Mouse (Mus musculus) midbrain, embryonic 13.5 days (tissue): Measurements from ENCODE around the gene Letm1. TPM values are rescaled to one million over a fixed set of nuclear protein-coding genes. Genes with fewer than 3 reads are reported as not detected.

Source experiments
- ATAC-seq: fragments of 200-750 bp; cut with Nextera tagmentation; 2 replicates; pipeline ENCODE4 v1.8.0; 2017; ENCODE audit warnings: mild to moderate bottlenecking, moderate TSS enrichment, moderate library complexity
- H3K27ac ChIP-seq: fragments of 300-500 bp; sonication (generic); 2 replicates; pipeline ENCODE4 v1.5.1; 2015; ENCODE audit warnings: inconsistent platforms, mild to moderate bottlenecking, moderate library complexity
- H3K27me3 ChIP-seq: fragments of 300-500 bp; sonication (generic); 2 replicates; pipeline ENCODE4 v1.6.1; 2015; ENCODE audit warnings: mild to moderate bottlenecking, inconsistent platforms
- H3K36me3 ChIP-seq: fragments of 300-500 bp; sonication (generic); 2 replicates; pipeline ENCODE4 v1.6.1; 2015; ENCODE audit warnings: mild to moderate bottlenecking, inconsistent platforms
- H3K4me1 ChIP-seq: fragments of 300-500 bp; sonication (generic); replicated peaks from 2 replicates; pipeline ENCODE4 v1.6.1; 2015; ENCODE audit warnings: inconsistent platforms
- H3K4me2 ChIP-seq: fragments of 300-500 bp; sonication (generic); replicated peaks from 2 replicates; pipeline ENCODE4 v1.6.1; 2015; ENCODE audit warnings: moderate library complexity, mild to moderate bottlenecking, inconsistent platforms
- H3K4me3 ChIP-seq: fragments of 300-500 bp; sonication (generic); replicated peaks from 2 replicates; pipeline ENCODE4 v1.5.1; 2015; ENCODE audit warnings: mild to moderate bottlenecking, inconsistent platforms
- H3K9ac ChIP-seq: fragments of 300-500 bp; sonication (generic); replicated peaks from 2 replicates; pipeline ENCODE4 v1.6.1; 2015; ENCODE audit warnings: mild to moderate bottlenecking, inconsistent platforms
- H3K9me3 ChIP-seq: fragments of 300-500 bp; sonication (generic); 2 replicates; pipeline ENCODE4 v1.6.1; 2016; ENCODE audit warnings: mild to moderate bottlenecking, inconsistent platforms
- WGBS: fragments of 180-500 bp; shearing (Covaris S2); methylation state at CpG from one replicate; pipeline ENCODE4 v1.1.7; 2015; 5-methylcytosine and 5-hydroxymethylcytosine counted together
- polyA plus RNA-seq: library from polyadenylated mRNA; unstranded; fragments of >200 nt; fragmentation: Nextera tagmentation; extraction: Ambion mirVana; gene quantifications from 2 replicates; pipeline ENCODE4 v1.2.1, GENCODE M21; 2015

The Letm1 gene
- polyA plus RNA-seq, 1 experiment from 2014 or later = 58.7 TPM

DNA sequence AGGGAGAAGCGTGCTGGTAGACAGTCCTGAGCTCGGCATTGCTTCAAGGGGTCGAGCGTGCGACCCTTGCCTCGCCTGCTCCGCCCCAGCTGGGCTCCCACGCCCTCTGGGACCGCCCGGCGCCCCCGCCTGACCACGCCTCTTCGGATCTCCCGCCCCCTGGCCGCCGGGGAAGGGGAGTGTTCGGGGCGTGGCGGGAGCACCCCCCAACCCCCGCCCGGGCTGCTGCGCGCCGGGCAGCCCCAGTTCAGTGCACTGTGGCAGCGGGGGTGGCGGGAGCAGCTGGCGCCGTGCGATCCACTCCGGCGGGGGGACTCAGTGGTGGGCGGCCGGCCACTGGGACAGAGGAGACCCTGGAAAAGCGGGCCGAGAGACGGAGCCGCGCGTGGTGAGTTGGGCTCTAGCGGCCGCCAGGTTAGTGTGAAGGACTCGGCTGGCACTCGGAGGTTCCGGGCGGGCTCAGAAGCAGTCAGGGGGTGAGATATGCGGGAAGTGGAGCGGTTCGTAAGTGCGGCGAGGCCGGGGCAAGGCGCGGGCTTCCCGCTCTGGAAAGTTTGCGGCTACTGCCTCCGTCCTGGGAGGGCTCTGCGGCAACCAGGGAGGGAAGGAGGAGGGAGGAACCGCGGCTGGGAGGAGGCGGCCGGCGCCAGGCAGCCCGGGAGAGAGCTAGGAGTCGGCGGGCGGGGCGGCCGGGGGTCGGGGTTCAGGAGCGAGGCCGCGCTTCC, 60.9 kb downstream of the Letm1 start, which contains the start of gene Fgfr3:
Fgfr3 (plus strand) TSS at position 134 of the 725 bp plus-strand sequence.
- under 1% methylated on average over 71 of the region's 73 CpGs for WGBS
- Histone ChIP-seq H3K4me1 (peaks cover 63% of the 10 kb centered on the region), H3K27me3 (peaks cover 73% of the 10 kb centered on the region)

DNA sequence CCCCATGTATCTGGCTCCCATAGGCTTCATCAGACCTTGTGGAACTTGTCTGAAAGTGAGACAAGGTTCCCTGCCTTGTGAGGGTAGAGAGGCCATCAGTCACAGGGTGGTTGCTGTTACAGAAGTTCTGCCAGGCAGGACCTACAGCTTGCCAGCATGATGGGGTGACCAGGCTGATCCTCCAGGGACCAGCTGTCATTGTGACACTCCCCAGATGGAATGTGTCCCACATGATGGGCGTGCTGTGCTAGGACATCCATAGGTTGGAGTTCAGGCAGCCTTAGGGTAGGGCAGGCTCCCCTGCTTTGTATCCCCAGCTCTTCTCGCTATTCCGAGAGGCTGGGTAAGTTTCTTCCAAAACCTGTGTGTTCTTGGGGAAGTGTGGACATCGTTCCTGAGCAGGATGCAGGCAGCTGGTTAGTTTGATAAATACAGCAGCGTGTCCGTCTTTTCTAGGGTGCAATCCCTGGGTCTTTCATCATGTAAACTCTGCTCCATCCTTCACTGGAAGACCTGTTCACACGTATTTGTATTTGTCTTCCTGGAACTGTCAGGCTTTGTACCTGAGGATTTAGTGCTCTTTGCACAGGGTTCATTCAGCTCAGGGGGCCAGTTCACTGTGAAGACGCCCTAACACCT, 61.6 kb downstream of the Letm1 start:
- peak overlapping the region; percentile 84; the same call in 1 of the 2 replicates for H3K9ac ChIP-seq
- no peak for ATAC-seq
- H3K27me3 ChIP-seq = peaks cover 72% of the 10 kb centered on the region
- 14% methylated on average over 8 of the region's 8 CpGs for WGBS
- H3K27ac ChIP-seq = peak overlapping the region; percentile 35; the same call in 1 of the 2 replicates
- H3K4me3 ChIP-seq = peak overlapping the region; percentile 72
- peak overlapping the region; percentile 97 for H3K4me2 ChIP-seq
- H3K36me3 ChIP-seq = no peaks in the 10 kb centered on the region
- no peaks in the 10 kb centered on the region for H3K9me3 ChIP-seq
- H3K4me1 ChIP-seq = peaks cover 55% of the 10 kb centered on the region

More for the DNA sequence above, 60.9 kb downstream of the Letm1 start, which contains the start of gene Fgfr3:
- Histone ChIP-seq H3K9ac (peak within 1 kb of the TSS; percentile 84), H3K27ac (peak within 1 kb of the TSS; percentile 84), H3K9me3 (no peaks in the 10 kb centered on the region), H3K4me3 (peak within 1 kb of the TSS; percentile 72), H3K4me2 (peak within 1 kb of the TSS; percentile 97), H3K36me3 (no peaks in the 10 kb centered on the region)
- peak; percentile 49 for ATAC-seq

DNA sequence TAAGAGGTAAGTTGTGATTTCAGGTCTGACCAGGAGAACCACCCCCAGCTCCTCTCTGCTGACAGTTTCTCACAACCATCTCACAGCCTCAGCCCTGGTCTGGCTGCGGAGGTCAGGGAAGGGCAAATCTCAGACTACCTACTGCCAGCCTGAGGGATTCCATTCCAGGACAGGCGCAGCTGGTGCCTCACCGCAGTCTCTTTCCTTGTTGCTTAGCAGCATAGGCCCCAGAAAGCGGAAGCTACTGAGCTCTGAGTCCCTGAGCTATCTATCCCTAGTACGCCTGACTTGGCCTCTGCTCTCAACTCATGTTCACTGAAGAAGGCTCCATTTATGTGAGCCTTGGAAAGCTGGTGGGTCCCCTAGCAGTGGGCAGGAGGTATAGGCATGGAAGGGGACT, 64.2 kb downstream of the Letm1 start:
- WGBS = 55% methylated on average over 5 of the region's 5 CpGs
- no peak overlapping the region for H3K4me2 ChIP-seq
- no peak overlapping the region for H3K4me3 ChIP-seq
- no peaks in the 10 kb centered on the region for H3K36me3 ChIP-seq
- peaks cover 69% of the 10 kb centered on the region for H3K27me3 ChIP-seq
- no peak for ATAC-seq
- H3K4me1 ChIP-seq = peaks cover 30% of the 10 kb centered on the region
- no peaks in the 10 kb centered on the region for H3K9me3 ChIP-seq
- H3K27ac ChIP-seq = no peak overlapping the region
- H3K9ac ChIP-seq = no peak overlapping the region

DNA sequence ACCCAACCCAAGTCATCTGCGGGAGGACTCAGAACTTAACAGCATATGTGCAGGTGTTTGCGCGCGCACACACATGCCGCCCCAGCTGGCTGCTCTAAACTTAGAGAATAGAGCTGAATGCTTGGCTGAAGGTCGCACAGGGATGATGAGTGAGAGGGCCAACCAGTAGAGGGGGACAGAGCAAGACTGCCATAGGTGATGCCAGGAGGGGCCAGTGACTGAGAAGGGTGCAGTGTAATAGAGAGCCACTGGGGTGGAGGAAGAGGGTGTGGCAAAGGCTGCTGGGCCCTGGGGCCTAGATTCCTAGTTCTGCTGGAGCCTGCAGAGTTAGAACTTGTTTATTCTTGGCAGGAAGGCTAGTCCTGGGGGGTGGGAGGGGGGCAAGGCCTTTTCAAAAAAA, 66.2 kb downstream of the Letm1 start:
- ATAC-seq = no peak
- Histone ChIP-seq H3K4me2 (no peak overlapping the region), H3K9me3 (no peaks in the 10 kb centered on the region), H3K36me3 (no peaks in the 10 kb centered on the region), H3K27ac (no peak overlapping the region), H3K4me1 (peaks cover 10% of the 10 kb centered on the region), H3K27me3 (peaks cover 82% of the 10 kb centered on the region), H3K4me3 (no peak overlapping the region), H3K9ac (no peak overlapping the region)
- WGBS = 84% methylated on average over 6 of the region's 6 CpGs

DNA sequence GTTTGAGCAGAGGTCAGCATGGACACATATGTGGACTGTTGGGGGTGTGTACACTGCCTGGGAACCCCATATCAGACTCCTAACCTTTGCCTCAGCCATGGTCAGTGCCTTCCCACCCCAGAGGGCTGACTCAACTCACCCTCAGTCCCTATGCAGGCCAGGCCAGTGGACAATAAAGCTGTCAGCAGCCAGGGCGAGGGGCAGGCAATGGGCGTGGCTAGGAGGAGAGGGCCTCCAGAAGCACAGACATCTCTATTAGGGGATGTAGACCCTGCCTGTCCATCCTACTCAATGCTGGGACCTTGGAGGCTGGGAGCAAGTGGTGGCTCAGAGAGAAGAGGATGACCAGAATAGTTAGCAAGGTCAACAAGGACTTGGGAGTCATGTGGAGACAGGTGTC, 67.4 kb downstream of the Letm1 start:
- no peak for ATAC-seq
- H3K9ac ChIP-seq = no peak overlapping the region
- H3K4me1 ChIP-seq = no peaks in the 10 kb centered on the region
- no peak overlapping the region for H3K4me2 ChIP-seq
- H3K27me3 ChIP-seq = peaks cover 79% of the 10 kb centered on the region
- no peaks in the 10 kb centered on the region for H3K9me3 ChIP-seq
- WGBS = 49% methylated on average over 2 of the region's 2 CpGs
- H3K27ac ChIP-seq = no peak overlapping the region
- no peaks in the 10 kb centered on the region for H3K36me3 ChIP-seq
- no peak overlapping the region for H3K4me3 ChIP-seq

DNA sequence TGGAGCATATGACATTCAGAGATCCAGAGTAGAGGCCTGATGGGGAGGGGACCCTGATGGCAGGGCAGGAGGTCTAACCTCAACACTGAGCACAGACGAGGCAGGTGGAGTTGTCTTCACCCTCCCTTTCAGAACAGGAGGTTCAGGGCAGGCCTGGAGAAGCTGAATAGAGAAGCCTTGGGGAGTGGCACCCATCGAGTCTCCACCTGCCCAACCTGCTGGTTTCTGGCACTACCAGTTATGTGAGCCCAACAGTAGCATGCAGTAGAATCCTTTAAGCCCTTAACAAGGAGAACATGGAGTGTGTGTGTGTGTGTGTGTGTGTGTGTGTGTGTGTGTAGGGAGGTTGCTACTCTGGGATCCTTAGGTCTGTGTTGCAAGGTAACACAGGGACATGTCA, 70.1 kb downstream of the Letm1 start:
- no peak overlapping the region for H3K9ac ChIP-seq
- no peaks in the 10 kb centered on the region for H3K36me3 ChIP-seq
- H3K9me3 ChIP-seq = no peaks in the 10 kb centered on the region
- H3K4me2 ChIP-seq = no peak overlapping the region
- peaks cover 64% of the 10 kb centered on the region for H3K27me3 ChIP-seq
- no peak overlapping the region for H3K4me3 ChIP-seq
- no peaks in the 10 kb centered on the region for H3K4me1 ChIP-seq
- 92% methylated on average over 2 of the region's 2 CpGs for WGBS
- no peak overlapping the region for H3K27ac ChIP-seq
- no peak for ATAC-seq

DNA sequence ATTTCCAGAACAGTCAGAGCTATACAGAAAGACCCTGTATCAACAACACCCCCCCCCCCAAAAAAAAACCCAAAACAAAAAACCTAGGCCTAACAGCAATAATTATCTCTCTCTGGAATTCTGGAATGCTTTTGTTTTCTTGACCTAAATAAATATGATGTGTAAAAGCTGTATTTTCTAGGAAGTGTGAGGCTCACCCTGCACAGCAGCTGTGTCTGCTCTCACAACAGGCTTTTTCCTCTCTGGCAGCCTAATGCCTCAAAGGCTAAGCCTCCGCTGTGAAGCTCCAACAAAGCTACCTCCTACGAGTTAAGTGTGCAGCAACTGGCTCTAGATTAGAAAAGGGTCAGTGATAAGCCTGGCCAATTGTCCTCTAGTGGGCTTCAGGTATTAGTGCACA, 73.6 kb downstream of the Letm1 start:
- Histone ChIP-seq H3K4me2 (no peak overlapping the region), H3K4me3 (no peak overlapping the region), H3K27ac (no peak overlapping the region), H3K9me3 (no peaks in the 10 kb centered on the region), H3K36me3 (no peaks in the 10 kb centered on the region), H3K9ac (no peak overlapping the region), H3K4me1 (peaks cover 24% of the 10 kb centered on the region), H3K27me3 (peaks cover 55% of the 10 kb centered on the region)
- ATAC-seq = no peak
- WGBS = 13% methylated on average over 2 of the region's 2 CpGs

DNA sequence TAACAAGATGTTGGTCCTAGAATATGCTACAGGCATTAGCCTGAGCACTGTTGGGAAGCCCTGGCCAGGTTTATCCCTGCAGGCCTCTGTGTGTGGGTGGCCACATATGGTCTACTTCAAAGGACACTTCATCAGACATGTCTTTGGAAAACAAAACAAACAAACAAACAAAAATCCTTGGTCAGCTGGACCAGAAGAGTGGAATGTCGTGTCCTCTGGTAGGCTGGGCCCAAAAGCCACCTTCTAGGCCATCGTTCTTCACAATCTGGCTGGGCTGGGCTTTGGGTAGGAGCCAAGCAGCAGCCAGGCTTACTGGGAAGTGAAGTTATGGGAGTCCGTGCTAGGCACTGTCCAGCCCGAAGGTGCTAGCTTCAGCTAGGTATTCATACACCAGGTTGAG, 75.5 kb downstream of the Letm1 start:
- peaks cover 47% of the 10 kb centered on the region for H3K27me3 ChIP-seq
- H3K9me3 ChIP-seq = no peaks in the 10 kb centered on the region
- H3K4me2 ChIP-seq = no peak overlapping the region
- no peak overlapping the region for H3K4me3 ChIP-seq
- WGBS = 86% methylated on average over 4 of the region's 4 CpGs
- ATAC-seq = no peak
- no peak overlapping the region for H3K9ac ChIP-seq
- no peak overlapping the region for H3K27ac ChIP-seq
- H3K4me1 ChIP-seq = peaks cover 30% of the 10 kb centered on the region
- no peaks in the 10 kb centered on the region for H3K36me3 ChIP-seq

DNA sequence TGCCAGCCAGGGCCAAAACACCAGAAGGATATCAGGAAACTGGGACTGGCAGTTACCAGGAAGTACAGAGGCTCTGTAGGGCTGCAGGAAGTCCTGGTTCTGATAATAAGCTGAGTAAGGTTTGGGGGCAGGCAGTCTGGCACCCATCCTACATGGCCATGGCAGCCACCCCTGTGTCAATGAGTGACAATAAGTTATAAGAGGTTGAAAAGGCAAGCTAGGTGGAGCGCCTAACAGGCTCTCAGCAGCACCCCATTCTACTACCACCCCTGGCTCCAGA, 76.3 kb downstream of the Letm1 start:
- H3K4me1 ChIP-seq = peaks cover 32% of the 10 kb centered on the region
- no peak overlapping the region for H3K9ac ChIP-seq
- WGBS = 96% methylated on average over 1 of the region's 1 CpGs
- H3K27ac ChIP-seq = peak overlapping the region; percentile 74
- no peak overlapping the region for H3K4me3 ChIP-seq
- H3K9me3 ChIP-seq = no peaks in the 10 kb centered on the region
- no peaks in the 10 kb centered on the region for H3K36me3 ChIP-seq
- ATAC-seq = no peak
- H3K27me3 ChIP-seq = peaks cover 52% of the 10 kb centered on the region
- no peak overlapping the region for H3K4me2 ChIP-seq

DNA sequence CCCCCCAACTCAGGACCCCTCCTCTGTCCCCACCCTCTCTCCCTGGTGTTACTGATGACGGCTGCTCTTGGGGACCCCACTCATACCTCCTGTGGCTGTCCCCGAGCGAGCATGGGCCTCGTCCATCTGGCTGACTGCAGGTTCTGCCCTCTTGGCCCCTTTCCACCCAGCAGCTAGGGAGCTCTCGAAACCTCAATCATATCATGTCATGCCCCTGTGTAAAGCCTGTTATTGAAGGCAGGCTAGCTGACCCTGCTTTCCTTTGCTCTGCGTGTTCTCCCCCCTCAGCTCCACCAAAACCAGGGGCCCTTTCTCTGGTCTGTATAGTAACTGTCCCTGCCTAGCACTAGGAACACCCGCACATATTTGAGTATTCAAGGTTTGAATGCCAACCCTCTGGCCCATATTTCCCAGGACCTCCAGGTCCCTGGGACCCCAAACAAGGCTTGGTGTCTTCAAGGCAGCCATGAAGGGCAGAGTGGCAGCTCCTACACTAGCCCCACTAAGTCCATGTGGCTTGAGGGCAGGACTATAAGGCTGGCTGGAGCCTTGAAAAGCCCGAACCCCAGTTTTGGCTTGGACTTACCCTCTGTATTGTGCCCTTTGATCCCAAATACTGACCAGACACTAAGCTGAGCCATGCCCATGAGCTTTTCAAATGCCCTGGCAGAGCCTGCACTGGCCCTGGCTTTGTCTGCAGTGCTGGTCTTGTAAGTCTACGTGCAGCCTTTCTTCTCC, 76.8 kb downstream of the Letm1 start:
- peak; percentile 41 for ATAC-seq
- Histone ChIP-seq H3K36me3 (no peaks in the 10 kb centered on the region), H3K4me2 (peak overlapping the region; percentile 15; the same call in 1 of the 2 replicates), H3K4me3 (no peak overlapping the region), H3K27ac (peak overlapping the region; percentile 74), H3K9me3 (no peaks in the 10 kb centered on the region), H3K27me3 (peaks cover 56% of the 10 kb centered on the region), H3K9ac (no peak overlapping the region), H3K4me1 (peaks cover 32% of the 10 kb centered on the region)
- 11% methylated on average over 9 of the region's 9 CpGs for WGBS

DNA sequence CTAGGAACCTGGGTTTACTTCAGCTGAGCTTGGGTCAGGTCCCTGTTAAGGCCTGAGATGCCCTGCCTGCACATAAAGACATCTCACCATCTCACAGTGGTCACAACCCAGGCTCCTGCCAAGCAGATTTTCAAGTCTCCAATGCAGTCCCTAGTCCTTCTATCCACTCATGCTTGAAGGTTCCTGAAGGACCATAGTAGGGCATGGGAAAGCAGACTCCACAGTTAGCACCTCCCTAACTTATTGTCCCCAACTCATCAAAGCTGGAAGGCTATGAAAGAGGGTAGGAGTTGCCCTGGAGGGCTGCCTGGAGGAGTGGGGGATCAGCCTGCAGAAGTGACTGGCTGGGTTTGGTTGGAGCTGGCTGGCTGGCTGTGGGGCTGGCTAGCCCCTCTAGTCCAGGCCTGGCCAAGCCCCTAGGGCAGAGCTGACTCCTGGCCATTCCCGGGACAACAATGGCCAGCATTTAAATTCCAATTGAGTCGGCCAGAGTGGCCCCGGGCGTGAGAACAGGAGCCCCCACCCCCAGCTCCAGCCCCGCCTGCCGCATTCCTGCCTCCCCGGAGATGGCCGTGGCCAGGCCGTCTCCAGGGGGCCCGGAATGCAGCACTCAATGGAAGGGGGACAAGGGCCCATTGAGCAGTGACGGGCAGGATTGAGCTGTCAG, 77.5 kb downstream of the Letm1 start:
- Histone ChIP-seq H3K9ac (0 out of 2 replicates have a peak overlapping the region, but pooled peaks have one; percentile 41), H3K36me3 (no peaks in the 10 kb centered on the region), H3K9me3 (no peaks in the 10 kb centered on the region), H3K27ac (peak overlapping the region; percentile 74), H3K4me1 (peaks cover 38% of the 10 kb centered on the region), H3K4me3 (no peak overlapping the region), H3K27me3 (peaks cover 54% of the 10 kb centered on the region), H3K4me2 (peak overlapping the region; percentile 15; the same call in 1 of the 2 replicates)
- WGBS = under 1% methylated on average over 11 of the region's 11 CpGs
- ATAC-seq = peak; percentile 89

DNA sequence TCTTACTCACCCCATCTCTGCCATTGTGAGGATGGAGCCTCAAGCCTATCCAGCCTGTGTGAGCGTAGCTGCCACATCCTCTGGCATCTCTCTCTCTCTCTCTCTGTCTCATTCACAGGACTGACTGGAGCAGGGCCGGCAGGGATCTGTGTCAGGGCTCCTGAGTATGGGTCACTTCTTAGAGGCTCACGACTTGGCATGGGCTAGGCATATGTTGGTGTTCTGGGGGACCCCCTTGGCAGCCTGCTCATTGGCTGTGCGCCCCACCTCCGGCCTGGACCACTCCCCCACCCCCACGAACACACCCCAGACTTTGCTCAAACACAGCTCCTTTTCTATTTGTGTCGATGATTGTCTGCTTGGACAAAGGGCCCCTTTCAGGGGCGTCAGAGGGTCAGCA, 78.6 kb downstream of the Letm1 start:
- Histone ChIP-seq H3K4me2 (no peak overlapping the region), H3K27ac (peak overlapping the region; percentile 74), H3K36me3 (no peaks in the 10 kb centered on the region), H3K9me3 (no peaks in the 10 kb centered on the region), H3K4me3 (no peak overlapping the region), H3K27me3 (peaks cover 64% of the 10 kb centered on the region), H3K4me1 (peaks cover 48% of the 10 kb centered on the region), H3K9ac (no peak overlapping the region)
- 19% methylated on average over 8 of the region's 8 CpGs for WGBS
- peak; percentile 53 for ATAC-seq
